Mouse (Mus musculus): ENCODE data around the gene Elp4. TPM values are rescaled to one million over a fixed set of nuclear protein-coding genes. Genes with fewer than 3 reads are reported as not detected.
A peak's percentile ranks its signal among the peaks of the same experiment; 100 is the strongest.

Gene Elp4
- polyA plus RNA-seq, 1 experiment, result 3.8 TPM

DNA sequence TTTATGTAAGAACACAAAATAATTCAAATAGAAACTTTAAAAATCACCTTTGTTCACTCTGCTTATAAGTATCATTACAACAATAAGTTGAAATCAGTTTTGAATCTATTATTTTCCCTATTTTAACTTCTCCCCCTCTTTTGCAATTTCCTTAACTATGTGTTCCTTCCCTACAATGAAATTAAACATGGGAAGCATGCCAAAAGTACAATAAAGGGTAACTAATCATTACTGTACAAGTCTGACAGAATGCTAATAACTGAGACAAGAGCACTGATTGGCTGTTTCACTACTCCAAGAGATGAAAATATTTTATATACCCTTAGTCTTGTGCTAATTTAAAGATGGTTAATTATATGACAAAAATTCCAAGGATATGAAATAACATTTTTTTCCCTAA, 99.2 kb downstream of the Elp4 start:
- DNase-seq (ENCODE audit: low read depth), result no peak

DNA sequence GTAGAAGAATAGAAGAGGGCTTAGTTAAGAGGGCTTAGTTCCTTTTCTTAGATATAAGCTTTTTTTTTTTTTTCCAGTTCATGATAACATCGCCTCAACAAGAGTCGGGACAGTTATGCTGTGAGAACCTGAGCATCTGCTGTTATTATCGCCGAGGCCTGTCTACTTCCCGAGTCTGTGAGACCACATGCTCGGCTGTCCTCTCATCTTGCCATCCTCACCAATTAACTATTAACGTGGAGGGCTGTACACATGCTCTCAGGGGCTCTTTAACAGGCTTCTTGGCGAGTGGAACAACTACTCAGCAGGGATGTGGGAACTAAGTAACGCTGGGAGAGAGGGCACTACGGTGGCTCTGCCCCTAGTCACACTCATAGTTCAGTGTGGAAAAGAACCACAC, 99.9 kb downstream of the Elp4 start:
- DNase-seq (ENCODE audit: low read depth), result no peak

DNA sequence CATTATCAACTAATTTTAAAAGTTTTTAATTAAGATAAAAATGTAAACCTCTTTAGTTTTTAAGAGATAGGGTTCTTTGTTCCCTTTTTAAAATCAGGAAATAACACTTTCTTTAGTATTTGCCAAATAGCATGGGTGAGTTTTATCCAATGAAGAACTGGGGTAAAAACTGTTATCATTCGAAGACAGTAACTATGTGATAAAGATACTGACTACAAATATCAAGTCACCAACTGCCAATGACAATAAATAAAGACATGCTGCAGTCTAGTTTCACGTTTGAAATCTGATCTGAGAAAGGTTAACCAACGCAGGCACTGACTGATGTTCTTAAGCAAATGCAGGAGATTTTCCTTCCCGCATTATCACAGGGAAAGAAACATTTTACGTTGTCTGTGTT, 100.9 kb downstream of the Elp4 start:
- DNase-seq (ENCODE audit: low read depth), result no peak

DNA sequence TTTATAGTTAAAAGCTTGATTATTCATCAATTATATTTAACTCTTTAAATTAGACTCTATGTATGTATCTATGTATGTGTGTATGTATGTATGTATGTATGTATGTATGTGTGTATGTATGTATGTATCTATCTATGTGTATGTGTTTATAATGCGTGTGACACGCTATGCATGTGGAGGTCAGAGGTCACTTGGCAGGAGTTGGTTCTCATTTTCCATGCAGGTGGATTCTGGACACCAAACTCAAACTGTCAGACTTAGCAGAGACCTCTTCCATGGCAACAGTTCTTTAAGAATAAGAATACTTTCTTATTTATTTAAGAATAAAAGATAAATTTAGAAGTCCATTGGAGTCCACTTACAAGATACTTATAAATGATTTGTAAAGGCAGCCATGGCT, 101.5 kb downstream of the Elp4 start:
- DNase-seq (ENCODE audit: low read depth), result no peak

DNA sequence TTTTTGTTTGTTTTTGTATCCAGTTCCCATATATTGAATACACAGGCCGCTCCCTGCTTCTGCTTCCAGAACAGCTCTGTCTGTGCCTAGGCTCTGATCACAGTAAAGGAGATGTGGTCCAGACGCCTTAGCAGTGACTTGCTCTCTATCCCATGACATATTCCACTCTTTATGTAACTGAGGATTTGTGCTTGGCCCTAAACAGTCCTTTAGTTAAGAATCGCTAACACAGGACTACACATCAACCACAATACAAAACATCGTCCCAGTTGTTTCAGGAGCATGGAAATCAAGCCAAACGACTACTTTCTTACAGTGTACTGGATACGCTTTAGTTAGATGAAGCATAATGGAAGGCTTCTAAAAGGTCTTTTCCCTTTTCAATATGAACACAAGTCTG, 102.8 kb downstream of the Elp4 start:
- DNase-seq (ENCODE audit: low read depth), result no peak

DNA sequence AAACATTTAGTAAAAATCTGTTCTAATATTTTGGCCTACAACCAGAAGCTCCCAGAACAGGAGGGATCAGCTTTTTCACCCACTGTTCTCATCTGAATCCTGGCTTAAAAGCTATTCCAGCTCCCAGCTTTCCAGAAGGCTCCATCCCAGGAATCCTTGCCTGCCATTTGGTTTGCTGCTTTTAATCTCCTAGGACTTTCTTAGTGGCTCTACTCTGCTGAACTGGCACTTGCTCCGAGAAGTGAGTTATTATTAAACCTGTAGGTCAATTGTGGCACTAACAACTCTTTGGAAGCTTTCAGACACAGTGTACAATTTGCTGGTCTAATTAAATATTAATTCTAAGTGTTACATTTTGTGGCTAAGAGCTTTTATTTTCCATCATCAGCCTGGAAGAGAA, 103.7 kb downstream of the Elp4 start:
- no peak for DNase-seq (ENCODE audit: low read depth)

DNA sequence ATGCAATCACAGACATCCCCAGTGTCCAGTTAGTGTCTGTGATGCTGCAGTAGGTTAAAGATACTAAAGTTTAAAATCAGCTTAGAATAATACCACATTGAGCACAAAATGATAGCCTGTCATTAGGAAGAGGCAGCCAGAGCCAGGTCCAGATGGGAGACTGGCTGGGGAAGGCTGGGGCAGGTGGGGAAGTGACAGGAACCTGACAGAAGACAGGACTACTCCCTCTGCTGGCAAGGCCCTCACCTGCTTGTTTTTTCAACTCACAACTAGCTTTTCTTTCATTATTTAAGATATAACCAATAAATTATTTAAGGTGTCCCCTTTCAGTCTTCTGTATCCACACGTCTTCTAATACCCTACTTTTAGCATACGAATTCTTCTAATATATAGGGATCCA, 104.5 kb downstream of the Elp4 start:
- DNase-seq (ENCODE audit: low read depth), result no peak

DNA sequence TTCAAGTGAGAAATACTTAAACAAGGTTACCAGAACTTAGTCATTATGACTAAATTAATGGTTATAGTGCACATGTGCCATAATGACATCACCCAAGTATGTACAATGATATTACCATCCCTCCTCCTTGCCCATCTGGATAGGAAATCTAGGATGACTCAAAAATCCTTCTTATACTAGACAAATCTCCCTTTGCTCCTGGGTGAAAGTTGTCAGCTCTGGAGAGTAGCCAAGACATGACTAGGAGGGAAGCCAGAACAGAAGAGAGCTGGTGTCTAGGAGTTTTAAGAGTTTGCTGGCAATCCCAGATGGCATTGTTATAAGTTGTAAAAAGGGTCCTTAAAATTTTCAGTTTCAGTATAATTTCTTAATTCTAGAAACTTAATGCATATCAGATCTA, 106.5 kb downstream of the Elp4 start:
- DNase-seq (ENCODE audit: low read depth), result no peak

DNA sequence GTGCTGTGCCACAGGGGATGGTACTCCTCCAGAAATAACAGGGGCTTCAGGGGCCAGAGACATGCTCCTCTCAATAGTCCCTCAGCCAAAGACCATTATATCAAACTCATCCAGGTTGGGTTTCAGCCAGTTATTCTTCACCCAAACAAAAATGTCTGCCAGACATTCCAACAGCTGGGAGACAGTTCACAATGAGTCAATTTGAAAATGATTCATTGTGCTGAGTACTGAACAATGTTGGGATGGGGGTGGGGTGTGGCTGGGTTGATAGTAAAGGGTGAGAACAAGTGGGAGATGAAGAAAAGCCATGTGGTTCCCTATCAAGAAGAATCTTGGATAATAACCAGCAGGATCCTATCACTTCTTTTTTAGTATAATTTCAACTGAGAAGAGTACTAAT, 108.3 kb downstream of the Elp4 start:
- no peak for DNase-seq (ENCODE audit: low read depth)

DNA sequence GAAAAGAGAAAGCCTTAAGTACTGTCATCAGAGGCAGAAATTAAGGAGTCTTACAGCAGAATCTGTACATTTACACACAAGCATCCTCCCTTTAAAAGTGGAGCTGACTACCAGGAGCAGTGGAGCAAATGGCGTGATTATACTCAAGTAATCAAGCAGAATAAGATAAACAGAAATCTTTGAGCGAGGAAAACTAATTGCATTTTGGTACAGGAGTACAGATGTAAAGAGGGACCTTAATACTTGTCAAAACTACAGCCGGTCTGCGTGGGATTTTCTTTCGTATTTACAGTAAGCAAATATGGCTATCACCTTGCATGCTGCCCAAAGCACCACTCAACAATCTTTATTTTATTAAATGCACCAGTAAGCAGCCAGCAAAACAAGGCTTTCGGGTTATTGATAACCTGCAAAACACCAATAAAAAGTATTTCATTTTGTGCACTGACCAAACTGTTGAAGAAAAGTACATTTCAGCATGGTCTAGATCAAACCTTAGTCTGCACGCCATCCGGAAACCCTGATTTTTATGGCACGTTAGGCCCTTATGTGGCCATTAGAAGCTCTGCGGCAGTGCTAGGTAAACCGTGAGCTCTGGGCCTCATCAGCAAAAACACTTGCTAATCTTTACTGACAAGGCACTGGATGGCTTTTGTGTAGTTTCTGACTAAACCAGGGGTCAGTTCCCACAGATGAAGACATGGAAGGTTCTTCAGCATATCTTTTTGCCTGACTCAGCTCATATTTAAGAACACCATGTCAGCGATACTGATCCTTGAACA, 111.8 kb downstream of the Elp4 start:
- no peak for DNase-seq (ENCODE audit: low read depth)

DNA sequence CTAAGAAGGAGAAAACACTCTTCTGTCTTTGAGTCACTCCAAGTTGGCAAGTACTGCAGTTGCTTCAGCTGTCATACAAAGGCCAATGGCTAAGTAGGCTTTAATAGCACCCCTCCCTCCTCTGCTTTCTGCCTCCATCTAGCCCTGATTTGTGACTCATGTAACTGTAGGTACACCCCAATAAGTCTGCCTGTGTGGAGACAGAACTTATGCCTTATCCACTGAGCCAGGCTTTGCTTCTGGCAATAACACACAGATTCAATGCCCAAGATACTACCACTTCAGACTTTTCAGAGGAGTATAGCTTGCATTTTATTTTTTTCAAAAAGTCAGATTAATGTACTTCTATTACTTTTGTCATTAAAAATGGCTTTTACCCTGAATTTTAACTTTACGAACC, 114.4 kb downstream of the Elp4 start:
- no peak for DNase-seq (ENCODE audit: low read depth)

DNA sequence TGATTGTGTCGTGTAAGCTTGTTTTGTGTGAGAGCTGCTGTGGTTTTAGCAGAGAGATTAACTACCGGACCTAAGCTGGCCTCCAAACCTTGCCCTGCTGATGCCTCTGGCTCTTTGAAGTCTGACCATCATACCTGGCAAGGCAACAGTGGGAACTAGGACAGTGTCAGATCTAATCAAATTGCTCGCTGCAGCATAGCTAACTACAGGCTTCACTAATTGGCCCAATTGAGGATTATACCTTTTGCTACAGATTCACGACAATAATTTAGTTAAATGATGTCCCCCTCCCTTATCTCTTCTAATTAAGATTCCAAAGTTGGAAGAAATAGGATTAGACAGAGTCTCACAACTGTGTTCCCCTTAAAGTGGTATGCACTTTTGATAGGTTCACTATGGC, 116.6 kb downstream of the Elp4 start:
- no peak for DNase-seq (ENCODE audit: low read depth)

DNA sequence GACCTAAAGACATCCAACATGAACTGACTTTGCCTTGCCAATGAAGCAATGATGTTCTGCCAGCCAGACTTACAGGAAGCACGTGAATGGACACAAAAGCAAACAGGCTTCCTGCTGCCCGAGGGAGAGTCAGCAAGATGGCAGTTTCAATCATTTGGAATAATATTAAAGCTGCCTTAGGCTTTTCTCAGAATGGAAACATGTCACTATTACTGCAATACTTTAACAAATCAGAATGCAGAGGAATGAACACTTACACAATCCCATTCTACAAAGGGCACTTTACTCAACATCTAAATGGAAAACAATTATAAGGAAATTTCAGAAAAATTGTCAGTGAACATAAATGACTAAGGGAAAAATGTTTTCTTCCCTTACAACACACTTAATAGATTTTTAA, 117.4 kb downstream of the Elp4 start:
- DNase-seq (ENCODE audit: low read depth), result peak; percentile 52

DNA sequence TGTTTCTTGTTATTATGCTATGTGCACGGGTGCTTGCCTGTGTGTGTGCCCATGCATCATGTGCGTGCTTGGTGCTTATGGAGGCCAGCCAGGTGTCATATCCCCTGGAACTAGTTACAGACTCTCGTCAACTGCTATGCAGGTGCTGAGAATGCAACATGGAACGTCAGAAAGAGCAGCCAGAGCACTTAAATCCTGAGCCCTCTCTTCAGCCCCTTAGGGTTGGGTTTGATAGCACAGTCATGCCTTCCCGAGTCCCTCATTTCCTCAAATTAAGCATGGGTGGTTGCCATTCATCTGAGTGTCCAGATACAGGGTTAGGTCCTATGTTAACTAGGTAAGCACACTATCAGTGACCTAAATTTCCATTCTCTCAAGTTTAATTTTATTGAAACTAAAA, 121.5 kb downstream of the Elp4 start:
- DNase-seq (ENCODE audit: low read depth), result no peak

DNA sequence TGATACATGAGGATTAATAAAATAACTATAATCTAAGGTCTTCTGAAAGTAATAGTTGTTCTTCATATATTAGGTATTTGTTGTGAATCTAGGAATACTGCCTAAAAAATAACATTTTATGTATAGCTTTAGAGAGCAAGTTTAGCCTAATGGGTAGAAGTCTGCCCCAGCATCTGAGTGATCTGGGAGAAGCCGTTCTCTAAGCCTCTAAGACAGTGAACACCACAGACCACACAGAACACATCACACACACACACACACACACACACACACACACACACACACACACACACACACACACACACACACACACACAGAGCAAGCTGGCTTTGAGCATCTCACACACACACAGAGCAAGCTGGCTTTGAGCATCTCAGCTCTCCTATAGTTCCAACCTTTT, 123.6 kb downstream of the Elp4 start:
- no peak for DNase-seq (ENCODE audit: low read depth)

DNA sequence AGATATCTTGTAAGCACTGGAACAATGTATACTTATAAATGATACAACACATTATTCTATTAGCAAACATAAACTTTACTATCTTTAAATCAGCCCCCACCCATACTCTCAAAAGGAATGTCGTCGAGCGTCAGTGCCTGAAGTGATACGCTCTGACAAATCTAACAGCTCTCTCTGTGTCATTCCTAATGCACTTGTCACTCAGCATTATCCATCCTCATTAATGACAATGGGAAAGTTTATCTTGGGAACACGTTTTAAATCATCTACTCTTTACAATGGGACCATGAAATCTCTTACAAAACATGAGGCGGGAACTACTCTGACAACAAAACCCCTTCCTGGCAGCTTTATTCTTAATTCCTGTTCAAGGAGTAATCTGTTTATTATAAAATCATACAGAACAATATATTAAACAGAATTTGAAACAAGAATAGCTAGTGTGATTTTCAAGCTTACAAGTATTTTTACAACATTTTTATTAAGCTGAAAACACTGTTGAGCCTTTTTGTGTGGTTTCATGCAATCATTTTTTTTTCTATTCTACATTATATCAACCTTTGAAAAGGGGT, 125.0 kb downstream of the Elp4 start:
- no peak for DNase-seq (ENCODE audit: low read depth)

DNA sequence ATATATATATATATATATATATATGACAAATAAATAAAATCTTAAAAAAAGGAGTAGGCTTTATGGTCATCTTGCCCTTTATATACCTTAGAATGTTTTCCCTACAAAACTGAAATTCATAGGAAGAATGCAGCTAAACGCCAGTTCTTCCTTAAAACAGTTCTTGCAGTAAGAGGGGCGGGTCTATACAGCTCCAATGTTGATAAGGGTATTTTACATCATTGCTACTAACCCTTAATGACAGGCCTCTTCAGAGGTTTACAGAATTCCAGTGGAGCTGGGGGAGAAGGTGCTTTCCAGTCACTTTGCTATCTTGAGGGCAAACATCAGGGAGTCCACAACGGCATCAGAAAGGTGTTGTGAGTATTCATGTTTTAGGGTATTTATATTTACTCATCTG, 133.1 kb downstream of the Elp4 start:
- DNase-seq (ENCODE audit: low read depth), result no peak

DNA sequence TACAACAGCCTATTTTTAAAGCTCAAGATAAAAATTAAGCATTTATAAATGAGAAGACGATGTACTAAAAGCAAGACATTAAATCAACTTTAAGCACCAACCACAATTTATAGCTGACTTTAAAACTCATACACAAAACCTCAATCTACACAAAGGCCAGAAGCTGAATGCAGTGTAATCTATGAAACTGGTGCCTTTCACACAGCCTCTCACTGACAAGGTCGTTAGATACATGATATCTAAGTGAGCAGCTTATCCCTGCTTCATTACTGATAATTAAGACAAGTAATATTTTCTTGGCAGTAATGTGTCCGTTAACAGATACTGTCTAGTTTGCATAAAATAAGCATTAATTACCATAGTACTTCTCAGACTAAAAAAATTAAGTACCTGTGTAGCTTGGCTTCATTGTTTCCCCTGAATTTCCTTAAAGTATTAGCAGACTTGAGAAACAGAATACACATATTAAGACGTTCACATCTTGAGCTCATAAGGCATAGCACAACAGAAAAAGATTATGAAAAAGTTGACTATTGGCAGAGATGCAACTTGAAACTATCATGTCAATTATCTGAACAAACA, 134.5 kb downstream of the Elp4 start:
- no peak for DNase-seq (ENCODE audit: low read depth)

DNA sequence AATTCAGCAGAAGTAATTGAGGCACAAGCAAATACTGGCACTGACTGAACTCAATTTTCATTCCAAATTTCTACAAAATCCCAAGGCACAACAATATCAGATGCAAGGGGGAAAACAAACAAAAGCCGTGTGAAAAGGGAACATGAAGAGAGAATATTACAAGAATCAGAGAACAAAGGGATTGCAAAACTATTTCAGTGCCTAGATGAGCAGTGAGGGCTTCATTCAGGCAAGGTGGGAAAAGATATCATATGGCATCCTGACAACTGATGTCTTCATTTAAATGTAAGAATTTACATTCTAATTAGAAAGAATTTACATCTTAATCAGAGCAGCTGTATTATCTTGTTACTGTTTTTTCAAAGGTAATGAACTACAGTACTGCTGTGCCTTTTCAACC, 150.9 kb downstream of the Elp4 start:
- no peak for DNase-seq (ENCODE audit: low read depth)

DNA sequence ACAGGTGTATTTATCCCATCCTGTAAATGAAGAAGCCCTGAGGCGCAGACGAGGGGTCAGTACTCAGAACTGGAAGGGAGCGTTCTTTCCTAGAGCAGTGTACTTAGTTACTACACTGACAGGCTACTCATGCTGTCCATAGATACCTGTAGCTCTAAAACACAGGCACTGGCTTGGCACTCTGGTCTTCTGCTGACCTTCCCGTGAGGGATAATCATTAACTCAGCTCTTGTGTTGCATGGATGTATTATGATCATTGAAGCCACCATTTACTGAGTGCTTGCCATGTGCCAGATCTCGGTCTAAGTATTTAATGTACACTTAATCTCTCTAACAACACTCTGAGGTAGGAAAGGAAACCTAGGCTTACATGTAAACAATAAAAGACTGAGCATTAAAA, 155.3 kb downstream of the Elp4 start:
- no peak for DNase-seq (ENCODE audit: low read depth)

DNA sequence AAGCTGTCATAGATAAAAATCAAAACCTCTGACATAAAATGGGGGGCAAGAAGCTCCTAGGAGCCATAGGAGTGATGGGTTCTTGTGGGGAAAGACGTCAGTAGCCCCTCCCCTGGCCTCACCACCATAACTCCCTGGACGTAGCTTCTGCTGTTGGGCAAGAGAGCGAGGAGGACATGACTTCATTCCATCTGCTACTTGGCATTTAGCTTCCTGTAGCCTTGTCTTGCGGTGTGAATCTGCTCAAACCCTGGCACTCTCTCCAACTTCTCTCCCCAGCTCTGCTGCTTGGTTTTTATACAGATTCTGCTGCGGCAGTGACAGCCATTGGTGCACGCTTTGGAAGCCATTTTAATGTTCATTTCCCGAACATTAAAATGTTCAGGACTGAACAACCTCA, 157.5 kb downstream of the Elp4 start:
- DNase-seq (ENCODE audit: low read depth), result no peak

DNA sequence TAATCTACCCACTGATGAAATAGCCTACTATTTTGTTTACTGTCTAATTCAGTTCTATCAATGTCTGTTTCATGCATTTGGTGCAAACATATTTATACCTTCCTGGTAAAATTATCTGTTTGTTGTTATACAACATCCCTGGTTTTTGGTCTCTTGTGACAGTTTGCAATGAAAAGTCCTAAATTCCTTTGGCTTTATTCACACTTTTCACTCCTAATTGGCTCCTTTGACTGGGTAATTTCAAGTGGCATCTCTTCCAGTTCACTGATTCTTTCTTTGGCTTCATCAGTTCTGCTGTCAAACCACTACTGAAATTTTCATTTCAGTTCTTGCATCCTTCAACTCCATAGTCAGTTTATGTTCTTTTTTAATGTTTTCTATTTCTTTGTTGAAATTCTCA, 168.2 kb downstream of the Elp4 start:
- no peak for DNase-seq (ENCODE audit: low read depth)

DNA sequence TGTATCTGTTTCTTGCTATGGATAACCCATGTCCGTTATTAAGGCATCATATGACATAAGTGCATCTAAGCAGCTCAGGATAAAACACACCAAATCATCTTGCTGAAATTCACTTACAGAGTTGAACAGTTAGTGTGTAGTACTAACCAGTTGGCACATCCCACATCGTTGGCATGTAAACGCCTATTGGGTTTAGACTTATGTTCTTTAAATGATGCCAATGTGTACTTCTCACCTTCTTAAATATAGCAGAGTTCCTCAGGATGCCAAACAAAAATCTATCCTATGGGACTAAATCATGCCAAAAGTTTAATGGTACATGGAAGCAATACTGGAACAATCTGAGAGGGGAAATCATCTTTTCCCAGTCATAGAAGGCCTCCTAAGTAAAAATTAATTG, 173.7 kb downstream of the Elp4 start:
- no peak for DNase-seq (ENCODE audit: low read depth)

DNA sequence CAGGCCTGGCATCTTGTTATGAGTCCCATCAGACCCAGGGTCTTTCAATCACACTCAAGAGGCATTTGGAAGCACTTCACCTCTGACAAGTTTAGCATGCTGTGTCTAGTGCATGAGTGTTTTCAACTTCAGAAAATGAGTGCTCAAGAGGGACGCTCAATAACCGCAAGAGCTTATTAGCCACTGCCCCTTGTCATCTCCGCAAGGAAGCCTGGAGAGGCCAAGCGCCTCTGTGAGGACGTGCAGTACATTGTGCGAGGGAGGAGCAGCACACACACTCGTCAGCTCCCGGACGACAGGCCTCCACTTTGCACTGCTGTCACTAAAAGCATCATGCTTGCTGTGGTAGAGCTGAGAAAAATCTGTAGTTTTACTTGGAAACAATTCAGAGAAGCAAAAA, 177.7 kb downstream of the Elp4 start:
- DNase-seq (ENCODE audit: low read depth), result no peak

All from gonadal fat pad, adult 2 months (tissue).